Mouse (Mus musculus) liver, embryonic 13.5 days (tissue): ENCODE results near the gene Cd300lg. TPM values are rescaled to one million over a fixed set of nuclear protein-coding genes. Genes with fewer than 3 reads are reported as not detected.
A peak's percentile ranks its signal among the peaks of the same experiment; 100 is the strongest.

Source experiments
- ATAC-seq: fragments of 200-750 bp; cut with Nextera tagmentation; 2 replicates; pipeline ENCODE4 v1.8.0; 2017; ENCODE audit warnings: low read depth, mild to moderate bottlenecking, moderate number of reproducible peaks, moderate library complexity
- DNase-seq: peaks from one replicate; pipeline ENCODE4 v3.0.0; 2022
- H3K27ac ChIP-seq: fragments of 300-500 bp; sonication (generic); 2 replicates; pipeline ENCODE4 v1.5.1; 2015; ENCODE audit warnings: moderate library complexity, mild to moderate bottlenecking, inconsistent platforms
- H3K27me3 ChIP-seq: fragments of 300-500 bp; sonication (generic); 2 replicates; pipeline ENCODE4 v1.6.1; 2015; ENCODE audit warnings: mild to moderate bottlenecking, inconsistent platforms
- H3K36me3 ChIP-seq: fragments of 300-500 bp; sonication (generic); 2 replicates; pipeline ENCODE4 v1.6.1; 2015; ENCODE audit warnings: mild to moderate bottlenecking, inconsistent platforms
- H3K4me1 ChIP-seq: fragments of 300-500 bp; sonication (generic); replicated peaks from 2 replicates; pipeline ENCODE4 v1.6.1; 2015; ENCODE audit warnings: inconsistent platforms
- H3K4me2 ChIP-seq: fragments of 300-500 bp; sonication (generic); 2 replicates; pipeline ENCODE4 v1.6.1; 2015; ENCODE audit warnings: inconsistent platforms, mild to moderate bottlenecking, moderate library complexity
- H3K4me3 ChIP-seq: fragments of 300-500 bp; sonication (generic); replicated peaks from 2 replicates; pipeline ENCODE4 v1.5.1; 2015; ENCODE audit warnings: mild to moderate bottlenecking, inconsistent platforms
- H3K9ac ChIP-seq: fragments of 300-500 bp; sonication (generic); 2 replicates; pipeline ENCODE4 v1.6.1; 2015; ENCODE audit warnings: mild to moderate bottlenecking, inconsistent platforms
- H3K9me3 ChIP-seq: fragments of 300-500 bp; sonication (generic); replicated peaks from 2 replicates; pipeline ENCODE4 v1.6.1; 2016; ENCODE audit warnings: inconsistent platforms
- WGBS: fragments of 180-500 bp; shearing (Covaris S2); methylation state at CpG from one replicate; pipeline ENCODE4 v1.1.7; 2015; ENCODE audit not compliant: insufficient replicate concordance; 5-methylcytosine and 5-hydroxymethylcytosine counted together
- polyA plus RNA-seq: library from polyadenylated mRNA; unstranded; fragments of >200 nt; fragmentation: Nextera tagmentation; extraction: Ambion mirVana; gene quantifications from 2 replicates; pipeline ENCODE4 v1.2.1, GENCODE M21; 2015

Gene Cd300lg
- polyA plus RNA-seq, 1 experiment from 2014 or later: 0.63 TPM

GRCm38 (mm10) chr11:102051541-102051940 is 10.2 kb downstream of the Cd300lg start:
- no peak for DNase-seq
- Histone ChIP-seq H3K36me3 (no peaks in the 10 kb centered on the region), H3K4me2 (no peak overlapping the region), H3K4me1 (no peaks in the 10 kb centered on the region), H3K9me3 (no peaks in the 10 kb centered on the region), H3K4me3 (no peak overlapping the region), H3K27me3 (peaks cover 21% of the 10 kb centered on the region; the same call in 1 of the 2 replicates), H3K9ac (no peak overlapping the region), H3K27ac (peak overlapping the region; percentile 37; the same call in 1 of the 2 replicates)
- ATAC-seq: no peak
- WGBS: 46% methylated on average over 4 of the region's 4 CpGs

- Histone ChIP-seq H3K4me2 (no peak overlapping the region), H3K36me3 (no peaks in the 10 kb centered on the region), H3K4me3 (no peak overlapping the region), H3K9ac (no peak overlapping the region), H3K9me3 (no peaks in the 10 kb centered on the region), H3K27me3 (peaks cover 23% of the 10 kb centered on the region; the same call in 1 of the 2 replicates), H3K4me1 (no peaks in the 10 kb centered on the region), H3K27ac (peak overlapping the region; percentile 37)
- WGBS: 62% methylated on average over 4 of the region's 4 CpGs
- DNase-seq (no peak), ATAC-seq (no peak)
Measured at GRCm38 (mm10) chr11:102051954-102052353, 10.6 kb downstream of the Cd300lg start.

DNA sequence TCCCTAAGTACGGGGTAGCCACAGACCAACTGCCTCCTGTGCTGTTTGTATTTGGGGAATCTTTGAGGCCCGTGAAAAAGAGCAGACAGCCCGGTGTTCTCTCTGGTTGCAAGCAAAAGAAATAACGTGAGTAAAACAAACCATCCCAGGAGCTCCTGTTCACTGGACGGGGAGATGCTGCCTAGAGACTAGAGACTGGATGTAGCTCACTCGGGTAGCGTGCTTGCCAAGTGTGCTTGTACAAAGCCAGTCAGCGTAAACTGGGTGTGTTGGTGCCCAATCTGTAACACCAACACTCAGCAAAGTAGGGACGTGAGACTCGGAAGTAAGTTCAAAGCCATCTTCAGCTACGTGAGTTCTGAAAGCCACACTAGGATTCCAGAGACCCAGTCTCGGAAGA is 11.4 kb downstream of the Cd300lg start:
- Histone ChIP-seq H3K27me3 (peaks cover 25% of the 10 kb centered on the region; the same call in 1 of the 2 replicates), H3K4me2 (no peak overlapping the region), H3K4me1 (no peaks in the 10 kb centered on the region), H3K4me3 (no peak overlapping the region), H3K9ac (no peak overlapping the region), H3K27ac (no peak overlapping the region), H3K9me3 (no peaks in the 10 kb centered on the region), H3K36me3 (no peaks in the 10 kb centered on the region)
- DNase-seq (no peak), ATAC-seq (no peak)
- WGBS: 77% methylated on average over 12 of the region's 12 CpGs

- no peak for DNase-seq
- Histone ChIP-seq H3K9ac (no peak overlapping the region), H3K27me3 (peaks cover 25% of the 10 kb centered on the region; the same call in 1 of the 2 replicates), H3K27ac (no peak overlapping the region), H3K4me1 (no peaks in the 10 kb centered on the region), H3K36me3 (no peaks in the 10 kb centered on the region), H3K4me2 (no peak overlapping the region), H3K4me3 (no peak overlapping the region), H3K9me3 (no peaks in the 10 kb centered on the region)
- 64% methylated on average over 7 of the region's 7 CpGs for WGBS
- ATAC-seq: no peak
Measured at GRCm38 (mm10) chr11:102053183-102053582, 11.9 kb downstream of the Cd300lg start.

DNA sequence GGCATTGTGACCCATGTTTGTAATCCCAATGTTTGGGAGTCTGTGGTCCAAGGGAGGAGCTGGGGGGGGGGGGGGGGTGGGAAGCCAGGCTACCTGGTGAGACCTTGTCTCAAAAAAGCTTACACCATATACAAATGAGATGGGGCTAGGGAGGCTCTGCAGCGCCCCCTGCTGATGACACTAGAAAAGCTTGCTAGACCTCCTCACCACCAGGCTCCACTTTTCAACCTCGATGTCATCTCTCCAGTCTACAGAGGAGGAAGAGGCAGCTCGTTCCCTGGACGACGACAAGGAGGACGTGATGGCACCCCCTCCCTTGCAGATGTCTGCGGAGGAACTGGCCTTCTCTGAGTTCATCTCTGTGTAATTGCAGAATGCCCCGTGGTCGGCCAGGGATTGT is 12.5 kb downstream of the Cd300lg start:
- 17% methylated on average over 9 of the region's 9 CpGs for WGBS
- H3K9me3 ChIP-seq: no peaks in the 10 kb centered on the region
- H3K27me3 ChIP-seq: peaks cover 25% of the 10 kb centered on the region; the same call in 1 of the 2 replicates
- H3K4me2 ChIP-seq: no peak overlapping the region
- H3K4me1 ChIP-seq: no peaks in the 10 kb centered on the region
- DNase-seq (no peak), ATAC-seq (no peak)
- no peak overlapping the region for H3K9ac ChIP-seq
- H3K27ac ChIP-seq: no peak overlapping the region
- H3K36me3 ChIP-seq: peaks cover 2% of the 10 kb centered on the region
- no peak overlapping the region for H3K4me3 ChIP-seq

DNA sequence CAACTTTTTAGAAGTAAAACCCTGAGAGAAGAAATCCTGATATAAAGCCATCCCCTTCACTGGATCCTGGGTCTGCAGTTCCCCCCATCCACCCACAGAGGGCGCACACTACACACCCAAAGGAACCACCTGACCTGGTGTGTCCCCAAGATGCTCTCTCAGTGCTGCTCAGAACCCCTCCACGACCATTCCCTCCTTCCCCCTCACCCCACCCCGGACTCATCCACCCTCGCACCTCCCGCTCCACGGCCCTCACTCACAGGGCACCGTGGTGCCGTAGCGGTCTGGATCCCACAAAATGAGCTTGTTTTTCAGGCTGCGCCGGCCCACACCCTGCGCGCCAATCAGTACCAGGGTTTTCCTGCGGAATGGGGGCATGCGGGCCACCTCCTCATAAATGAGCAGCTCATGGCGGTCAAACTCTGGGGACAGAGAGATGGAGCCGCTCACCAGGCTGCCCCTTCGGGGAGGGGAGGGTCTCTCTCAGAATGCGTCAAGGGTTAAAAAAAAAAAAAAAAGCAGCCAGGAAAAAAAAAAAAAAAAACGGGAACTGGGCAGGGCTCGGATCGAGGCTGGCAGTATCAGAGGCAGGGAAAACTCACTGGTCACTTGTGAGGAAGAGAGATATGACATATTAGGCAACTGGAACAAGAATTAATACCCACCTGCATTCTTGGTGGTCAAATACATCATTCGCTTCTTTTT is 20.1 kb downstream of the Cd300lg start:
- peaks cover 22% of the 10 kb centered on the region for H3K4me1 ChIP-seq
- no peaks in the 10 kb centered on the region for H3K9me3 ChIP-seq
- peak; percentile 67 for DNase-seq
- peaks cover 46% of the 10 kb centered on the region for H3K36me3 ChIP-seq
- peaks cover 21% of the 10 kb centered on the region for H3K27me3 ChIP-seq
- WGBS: 9% methylated on average over 23 of the region's 23 CpGs
- ATAC-seq: peak; percentile 58
- 0 out of 2 replicates have a peak overlapping the region, but pooled peaks have one; percentile 25 for H3K4me3 ChIP-seq
- no peak overlapping the region for H3K9ac ChIP-seq
- H3K27ac ChIP-seq: no peak overlapping the region
- H3K4me2 ChIP-seq: peak overlapping the region; percentile 55

- no peak overlapping the region for H3K4me3 ChIP-seq
- no peaks in the 10 kb centered on the region for H3K9me3 ChIP-seq
- no peak overlapping the region for H3K9ac ChIP-seq
- no peak overlapping the region for H3K27ac ChIP-seq
- H3K27me3 ChIP-seq: peaks cover 19% of the 10 kb centered on the region
- WGBS: 42% methylated on average over 16 of the region's 16 CpGs
- peaks cover 46% of the 10 kb centered on the region for H3K36me3 ChIP-seq
- DNase-seq (no peak), ATAC-seq (no peak)
- H3K4me1 ChIP-seq: peaks cover 22% of the 10 kb centered on the region
- H3K4me2 ChIP-seq: no peak overlapping the region
Measured at GRCm38 (mm10) chr11:102061941-102062473, 20.7 kb downstream of the Cd300lg start.

DNA sequence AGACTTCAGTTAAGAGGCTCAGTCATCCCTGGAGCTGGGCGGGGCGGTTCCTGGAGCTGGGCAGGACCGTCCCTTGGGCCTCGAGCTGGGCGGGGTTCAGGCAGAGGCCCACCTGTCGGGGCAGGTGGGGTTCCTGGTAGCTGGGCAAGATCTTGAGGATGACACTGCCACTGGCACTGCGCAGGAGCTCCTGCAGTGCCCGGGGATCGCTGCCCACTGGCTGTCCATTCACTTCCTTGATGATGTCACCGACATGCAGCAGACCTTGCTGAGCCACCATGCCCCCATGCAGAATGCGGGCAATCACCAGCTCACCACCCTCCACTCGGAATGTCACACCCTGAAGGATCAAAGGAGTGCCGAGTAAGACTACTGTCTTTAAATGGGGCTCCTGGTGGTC is 21.8 kb downstream of the Cd300lg start:
- DNase-seq: no peak
- Histone ChIP-seq H3K4me3 (no peak overlapping the region), H3K4me1 (peaks cover 22% of the 10 kb centered on the region), H3K9me3 (no peaks in the 10 kb centered on the region), H3K27ac (no peak overlapping the region; the same call in 1 of the 2 replicates), H3K36me3 (peaks cover 46% of the 10 kb centered on the region), H3K9ac (no peak overlapping the region), H3K27me3 (peaks cover 18% of the 10 kb centered on the region), H3K4me2 (no peak overlapping the region)
- 63% methylated on average over 13 of the region's 13 CpGs for WGBS
- peak; percentile 22; the same call in 1 of the 2 replicates for ATAC-seq

DNA sequence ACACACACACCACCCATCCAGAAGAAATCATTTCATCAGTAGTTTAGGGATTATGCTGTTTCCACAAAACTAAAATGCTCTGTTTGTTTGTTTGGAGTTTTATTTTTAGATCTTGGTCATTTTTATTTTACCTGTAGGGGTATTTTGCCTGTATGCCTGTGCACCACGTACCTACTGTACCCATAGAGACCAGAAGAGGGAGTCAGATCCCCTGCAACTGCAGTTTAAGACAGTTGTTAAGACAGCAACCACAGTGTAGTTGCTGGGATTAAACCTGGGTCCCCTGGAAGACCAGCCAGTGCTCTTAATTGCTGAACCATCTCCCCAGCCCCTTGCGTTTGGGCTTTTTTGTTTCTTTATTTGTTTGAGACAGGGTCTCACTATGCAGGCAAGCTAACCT is 27.7 kb downstream of the Cd300lg start:
- DNase-seq (no peak), ATAC-seq (peak; percentile 53; the same call in 1 of the 2 replicates)
- Histone ChIP-seq H3K9ac (no peak overlapping the region), H3K27me3 (peaks cover 13% of the 10 kb centered on the region), H3K4me2 (no peak overlapping the region), H3K9me3 (no peaks in the 10 kb centered on the region), H3K36me3 (peaks cover 15% of the 10 kb centered on the region), H3K4me3 (no peak overlapping the region), H3K27ac (no peak overlapping the region), H3K4me1 (peaks cover 6% of the 10 kb centered on the region; the same call in 1 of the 2 replicates)
- 27% methylated on average over 2 of the region's 2 CpGs for WGBS

- H3K4me3 ChIP-seq: no peak overlapping the region
- peaks cover 13% of the 10 kb centered on the region for H3K27me3 ChIP-seq
- H3K9me3 ChIP-seq: no peaks in the 10 kb centered on the region
- H3K27ac ChIP-seq: no peak overlapping the region
- ATAC-seq: no peak
- H3K36me3 ChIP-seq: peaks cover 14% of the 10 kb centered on the region; the same call in 1 of the 2 replicates
- no peak overlapping the region for H3K9ac ChIP-seq
- WGBS: 56% methylated on average over 11 of the region's 11 CpGs
- DNase-seq: no peak
- peaks cover 10% of the 10 kb centered on the region for H3K4me1 ChIP-seq
- no peak overlapping the region for H3K4me2 ChIP-seq
Measured at GRCm38 (mm10) chr11:102069633-102070032, 28.3 kb downstream of the Cd300lg start.

DNA sequence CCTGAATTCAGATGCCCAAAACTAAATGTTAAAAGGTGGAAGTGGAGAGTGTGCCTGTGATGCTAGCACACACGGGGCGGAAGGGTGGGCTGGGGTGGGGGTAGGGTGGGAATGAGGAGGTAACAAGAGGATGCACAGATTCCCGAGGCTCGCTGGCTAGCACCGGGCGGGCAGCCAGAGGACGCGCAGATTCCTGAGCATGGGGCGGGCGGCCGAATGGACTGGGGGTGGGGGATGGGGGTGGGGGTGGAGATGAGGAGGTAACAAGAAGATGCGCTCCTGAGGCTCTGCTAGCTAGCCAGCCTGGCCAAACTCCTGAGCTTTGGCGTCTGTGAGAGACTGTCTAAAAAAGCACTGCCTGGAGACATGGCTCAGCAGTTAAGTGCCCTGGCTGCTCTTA is 29.1 kb downstream of the Cd300lg start:
- Histone ChIP-seq H3K9ac (no peak overlapping the region), H3K27me3 (peaks cover 13% of the 10 kb centered on the region), H3K36me3 (peaks cover 15% of the 10 kb centered on the region; the same call in 1 of the 2 replicates), H3K27ac (no peak overlapping the region), H3K4me1 (peaks cover 10% of the 10 kb centered on the region), H3K4me2 (no peak overlapping the region), H3K4me3 (no peak overlapping the region), H3K9me3 (no peaks in the 10 kb centered on the region)
- 20% methylated on average over 13 of the region's 13 CpGs for WGBS
- no peak for ATAC-seq
- DNase-seq: no peak
